Mouse (Mus musculus) liver, embryonic 12.5 days (tissue): Measurements from ENCODE around the gene Amph. TPM values are rescaled to one million over a fixed set of nuclear protein-coding genes. Genes with fewer than 3 reads are reported as not detected.

ENCODE experiments used
- ATAC-seq: fragments of 200-750 bp; cut with Nextera tagmentation; 2 replicates; pipeline ENCODE4 v1.8.0; 2017; ENCODE audit warnings: moderate number of reproducible peaks, mild to moderate bottlenecking, moderate library complexity
- H3K27ac ChIP-seq: fragments of 300-500 bp; sonication (generic); 2 replicates; pipeline ENCODE4 v1.5.1; 2016; ENCODE audit warnings: mild to moderate bottlenecking
- H3K27me3 ChIP-seq: fragments of 300-500 bp; sonication (generic); replicated peaks from 2 replicates; pipeline ENCODE4 v1.6.1; 2016; ENCODE audit warnings: mild to moderate bottlenecking, moderate library complexity
- H3K36me3 ChIP-seq: fragments of 300-500 bp; sonication (generic); 2 replicates; pipeline ENCODE4 v1.6.1; 2016; ENCODE audit warnings: mild to moderate bottlenecking, moderate library complexity
- H3K4me1 ChIP-seq: fragments of 300-500 bp; sonication (generic); 2 replicates; pipeline ENCODE4 v1.6.1; 2016
- H3K4me2 ChIP-seq: fragments of 300-500 bp; sonication (generic); 2 replicates; pipeline ENCODE4 v1.6.1; 2016; ENCODE audit warnings: mild to moderate bottlenecking, moderate library complexity
- H3K4me3 ChIP-seq: fragments of 300-500 bp; sonication (generic); 2 replicates; pipeline ENCODE4 v1.5.1; 2016; ENCODE audit warnings: mild to moderate bottlenecking, moderate library complexity
- H3K9ac ChIP-seq: fragments of 300-500 bp; sonication (generic); 2 replicates; pipeline ENCODE4 v1.6.1; 2016; ENCODE audit warnings: mild to moderate bottlenecking, moderate library complexity
- H3K9me3 ChIP-seq: fragments of 300-500 bp; sonication (generic); replicated peaks from 2 replicates; pipeline ENCODE4 v1.6.1; 2016; ENCODE audit warnings: mild to moderate bottlenecking, moderate library complexity
- WGBS: fragments of 180-500 bp; shearing (Covaris S2); methylation state at CpG from one replicate; pipeline ENCODE4 v1.1.7; 2016; ENCODE audit not compliant: insufficient replicate concordance; 5-methylcytosine and 5-hydroxymethylcytosine counted together
- polyA plus RNA-seq: library from polyadenylated mRNA; unstranded; fragments of >200 nt; fragmentation: Nextera tagmentation; extraction: Ambion mirVana; gene quantifications from 2 replicates; pipeline ENCODE4 v1.2.1, GENCODE M21; 2016

Gene Amph
- polyA plus RNA-seq, 1 experiment from 2014 or later, result 0.74 TPM

GRCm38 (mm10) chr13:19150438-19151301 is 202.7 kb downstream of the Amph start:
- H3K27me3 ChIP-seq, result no peaks in the 10 kb centered on the region
- no peaks in the 10 kb centered on the region for H3K9me3 ChIP-seq
- WGBS, result 55% methylated on average over 12 of the region's 12 CpGs
- no peak overlapping the region for H3K4me3 ChIP-seq
- peak overlapping the region; percentile 46 for H3K27ac ChIP-seq
- H3K36me3 ChIP-seq, result no peaks in the 10 kb centered on the region
- H3K9ac ChIP-seq, result no peak overlapping the region
- H3K4me1 ChIP-seq, result peaks cover 30% of the 10 kb centered on the region
- H3K4me2 ChIP-seq, result 0 out of 2 replicates have a peak overlapping the region, but pooled peaks have one; percentile 2
- peak; percentile 87 for ATAC-seq

- WGBS, result 64% methylated on average over 3 of the region's 3 CpGs
- no peak overlapping the region for H3K27ac ChIP-seq
- ATAC-seq, result no peak
These were observed 204.1 kb downstream of the Amph start for GRCm38 (mm10) chr13:19152126-19152525.

GRCm38 (mm10) chr13:19158484-19158883 is 210.5 kb downstream of the Amph start:
- Histone ChIP-seq H3K4me2 (no peak overlapping the region), H3K9ac (no peak overlapping the region), H3K27me3 (no peaks in the 10 kb centered on the region), H3K27ac (no peak overlapping the region), H3K4me1 (no peaks in the 10 kb centered on the region), H3K9me3 (no peaks in the 10 kb centered on the region), H3K36me3 (no peaks in the 10 kb centered on the region), H3K4me3 (no peak overlapping the region)
- ATAC-seq, result no peak
- WGBS, result 20% methylated on average over 4 of the region's 4 CpGs

More at GRCm38 (mm10) chr13:19152126-19152525, 204.1 kb downstream of the Amph start:
- H3K4me1 ChIP-seq, result peaks cover 29% of the 10 kb centered on the region
- no peaks in the 10 kb centered on the region for H3K27me3 ChIP-seq
- H3K4me2 ChIP-seq, result no peak overlapping the region
- no peak overlapping the region for H3K4me3 ChIP-seq
- H3K36me3 ChIP-seq, result no peaks in the 10 kb centered on the region
- H3K9me3 ChIP-seq, result no peaks in the 10 kb centered on the region
- H3K9ac ChIP-seq, result no peak overlapping the region

- Histone ChIP-seq H3K4me2 (no peak overlapping the region), H3K9ac (no peak overlapping the region), H3K36me3 (no peaks in the 10 kb centered on the region), H3K4me1 (no peaks in the 10 kb centered on the region), H3K27me3 (no peaks in the 10 kb centered on the region), H3K9me3 (no peaks in the 10 kb centered on the region), H3K4me3 (no peak overlapping the region), H3K27ac (no peak overlapping the region)
- no peak for ATAC-seq
- 74% methylated on average over 7 of the region's 7 CpGs for WGBS
These were observed 212.6 kb downstream of the Amph start for GRCm38 (mm10) chr13:19160616-19161015.

- no peak overlapping the region for H3K4me2 ChIP-seq
- ATAC-seq, result no peak
- WGBS, result 48% methylated on average over 7 of the region's 7 CpGs
- H3K4me3 ChIP-seq, result no peak overlapping the region
- H3K36me3 ChIP-seq, result no peaks in the 10 kb centered on the region
- no peak overlapping the region for H3K9ac ChIP-seq
- H3K27me3 ChIP-seq, result no peaks in the 10 kb centered on the region
- H3K9me3 ChIP-seq, result no peaks in the 10 kb centered on the region
- no peak overlapping the region for H3K27ac ChIP-seq
- H3K4me1 ChIP-seq, result no peaks in the 10 kb centered on the region
These were observed 213.1 kb downstream of the Amph start for GRCm38 (mm10) chr13:19161111-19161510.

GRCm38 (mm10) chr13:19162120-19162519 is 214.1 kb downstream of the Amph start:
- Histone ChIP-seq H3K4me3 (no peak overlapping the region), H3K36me3 (no peaks in the 10 kb centered on the region), H3K9me3 (no peaks in the 10 kb centered on the region), H3K27ac (no peak overlapping the region), H3K4me2 (no peak overlapping the region), H3K9ac (no peak overlapping the region), H3K27me3 (no peaks in the 10 kb centered on the region), H3K4me1 (no peaks in the 10 kb centered on the region)
- ATAC-seq, result no peak
- 37% methylated on average over 6 of the region's 6 CpGs for WGBS

- Histone ChIP-seq H3K4me1 (peaks cover 25% of the 10 kb centered on the region), H3K4me2 (peak overlapping the region; percentile 62)
- WGBS, result 13% methylated on average over 1 of the region's 1 CpGs
These were observed 229.8 kb downstream of the Amph start for GRCm38 (mm10) chr13:19177662-19178259.

GRCm38 (mm10) chr13:19178351-19178750 is 230.3 kb downstream of the Amph start:
- Histone ChIP-seq H3K9me3 (no peaks in the 10 kb centered on the region), H3K9ac (peak overlapping the region; percentile 42; the same call in 1 of the 2 replicates), H3K27ac (peak overlapping the region; percentile 87), H3K27me3 (no peaks in the 10 kb centered on the region; the same call in 1 of the 2 replicates), H3K4me1 (peaks cover 25% of the 10 kb centered on the region), H3K36me3 (no peaks in the 10 kb centered on the region), H3K4me3 (peak overlapping the region; percentile 26; the same call in 1 of the 2 replicates), H3K4me2 (peak overlapping the region; percentile 62)
- 35% methylated on average over 5 of the region's 5 CpGs for WGBS
- peak; percentile 99 for ATAC-seq

More at GRCm38 (mm10) chr13:19177662-19178259, 229.8 kb downstream of the Amph start:
- Histone ChIP-seq H3K27ac (peak overlapping the region; percentile 87), H3K4me3 (peak overlapping the region; percentile 26; the same call in 1 of the 2 replicates), H3K9ac (peak overlapping the region; percentile 42), H3K9me3 (no peaks in the 10 kb centered on the region), H3K27me3 (no peaks in the 10 kb centered on the region; the same call in 1 of the 2 replicates), H3K36me3 (no peaks in the 10 kb centered on the region)
- peak; percentile 83 for ATAC-seq

GRCm38 (mm10) chr13:19182259-19182658 is 234.3 kb downstream of the Amph start:
- Histone ChIP-seq H3K27me3 (no peaks in the 10 kb centered on the region), H3K4me3 (no peak overlapping the region), H3K9me3 (no peaks in the 10 kb centered on the region), H3K4me1 (peaks cover 25% of the 10 kb centered on the region), H3K36me3 (no peaks in the 10 kb centered on the region), H3K4me2 (no peak overlapping the region), H3K9ac (no peak overlapping the region), H3K27ac (no peak overlapping the region)
- 27% methylated on average over 8 of the region's 8 CpGs for WGBS
- no peak for ATAC-seq

- peak; percentile 27; the same call in 1 of the 2 replicates for ATAC-seq
These were observed 242.0 kb downstream of the Amph start for GRCm38 (mm10) chr13:19190052-19190451.

GRCm38 (mm10) chr13:19194803-19195202 is 246.8 kb downstream of the Amph start:
- Histone ChIP-seq H3K36me3 (no peaks in the 10 kb centered on the region), H3K4me3 (no peak overlapping the region), H3K27me3 (no peaks in the 10 kb centered on the region), H3K4me1 (peaks cover 9% of the 10 kb centered on the region), H3K4me2 (no peak overlapping the region), H3K27ac (no peak overlapping the region), H3K9ac (no peak overlapping the region), H3K9me3 (no peaks in the 10 kb centered on the region)
- WGBS, result 77% methylated on average over 4 of the region's 4 CpGs
- ATAC-seq, result peak; percentile 72

More at GRCm38 (mm10) chr13:19190052-19190451, 242.0 kb downstream of the Amph start:
- H3K36me3 ChIP-seq, result no peaks in the 10 kb centered on the region
- H3K4me3 ChIP-seq, result no peak overlapping the region
- H3K9ac ChIP-seq, result no peak overlapping the region
- H3K27me3 ChIP-seq, result no peaks in the 10 kb centered on the region
- no peak overlapping the region for H3K27ac ChIP-seq
- H3K9me3 ChIP-seq, result no peaks in the 10 kb centered on the region
- WGBS, result 15% methylated on average over 6 of the region's 6 CpGs
- H3K4me1 ChIP-seq, result peaks cover 18% of the 10 kb centered on the region
- H3K4me2 ChIP-seq, result no peak overlapping the region

GRCm38 (mm10) chr13:19195456-19195855 is 247.5 kb downstream of the Amph start:
- Histone ChIP-seq H3K27ac (no peak overlapping the region), H3K27me3 (no peaks in the 10 kb centered on the region), H3K36me3 (no peaks in the 10 kb centered on the region), H3K4me1 (peaks cover 4% of the 10 kb centered on the region; the same call in 1 of the 2 replicates), H3K4me2 (no peak overlapping the region), H3K4me3 (no peak overlapping the region), H3K9me3 (no peaks in the 10 kb centered on the region), H3K9ac (no peak overlapping the region)
- ATAC-seq, result no peak
- WGBS, result 35% methylated on average over 1 of the region's 1 CpGs
